Mouse (Mus musculus): ENCODE data around the gene Ppp1r1b. TPM values are rescaled to one million over a fixed set of nuclear protein-coding genes. Genes with fewer than 3 reads are reported as not detected.

Ppp1r1b gene
- polyA plus RNA-seq, 1 experiment, result not detected

DNA sequence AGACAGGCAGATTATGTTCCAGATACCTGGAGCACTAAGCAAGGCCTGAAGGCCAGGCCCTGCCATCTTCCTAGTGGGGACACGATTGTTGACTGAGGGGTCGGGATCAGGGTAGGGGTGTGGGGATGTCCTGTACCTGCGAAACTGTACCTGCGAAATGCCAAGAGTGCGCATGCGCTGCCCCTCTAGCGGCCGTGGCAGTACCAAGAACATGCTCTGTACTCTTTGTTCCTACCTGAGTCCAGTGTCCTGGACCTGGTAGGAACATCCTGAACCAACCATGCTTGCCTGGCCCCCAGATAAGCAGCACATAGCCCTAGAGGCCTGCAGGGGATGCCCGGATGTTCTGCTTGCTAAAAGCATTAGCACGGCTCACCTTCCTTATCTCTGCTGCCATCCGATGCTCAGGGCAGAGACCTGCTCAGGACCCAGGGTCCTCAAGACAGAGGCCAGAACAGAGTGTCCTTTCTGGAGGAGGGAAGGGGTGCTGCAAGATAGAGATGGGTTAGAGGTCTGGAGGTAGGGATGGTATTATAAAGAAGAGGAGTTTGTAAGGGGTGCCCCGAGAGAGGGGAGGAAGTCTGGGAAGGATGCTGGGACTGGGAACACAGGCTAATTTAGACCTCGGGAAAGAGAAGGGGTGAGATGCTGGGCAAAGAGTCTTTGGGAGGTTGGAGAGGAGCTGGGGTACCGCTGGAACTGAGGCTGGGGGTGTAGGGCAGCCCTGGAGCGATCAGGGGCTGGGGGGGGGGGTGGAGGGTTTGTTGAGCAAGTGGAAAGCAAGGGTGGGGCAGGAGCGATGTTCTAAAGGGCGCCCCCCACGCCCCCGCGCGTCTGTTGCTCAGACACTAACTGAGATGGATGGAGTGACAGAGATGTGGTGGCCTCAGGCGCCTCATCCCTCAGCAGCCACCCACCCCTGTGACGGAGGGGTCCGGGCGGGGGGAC lies 37.7 kb downstream of the Ppp1r1b start, which contains the start of gene Pnmt:
Pnmt (plus strand) TSS at position 813 of the 948 bp plus-strand sequence.
- Histone ChIP-seq H3K36me3 (ENCODE audit: control insufficient read depth, insufficient read depth) (no peaks in the 10 kb centered on the region), H3K79me2 (ENCODE audit: control insufficient read depth, insufficient read depth) (no peaks in the 10 kb centered on the region), H3K27me3 (ENCODE audit: control insufficient read depth, insufficient read depth, insufficient read length) (peaks cover 19% of the 10 kb centered on the region), H3K4me3 (no peak within 1 kb of the TSS), H3ac (ENCODE audit: control insufficient read depth, insufficient read length) (no peak within 1 kb of the TSS), H3K4me2 (ENCODE audit: low read depth) (peak within 1 kb of the TSS; percentile 41)
- peak; percentile 39 for TF ChIP-seq POLR2A (IDR thresholded peaks at IDR 0.05; ENCODE audit: insufficient read length, low read depth)
- no peak for TF ChIP-seq SRF (IDR thresholded peaks at IDR 0.05; ENCODE audit: control insufficient read depth, insufficient read length, low read depth)
- peak; percentile 30 for TF ChIP-seq POLR2AphosphoS2 (IDR thresholded peaks at IDR 0.05; ENCODE audit: insufficient read length, low read depth)
- no peak for TF ChIP-seq REST (IDR thresholded peaks at IDR 0.05; ENCODE audit: insufficient read depth, insufficient read length)

- Histone ChIP-seq H3ac (ENCODE audit: control insufficient read depth, insufficient read length) (no peak overlapping the region), H3K79me2 (ENCODE audit: control insufficient read depth, insufficient read depth) (no peaks in the 10 kb centered on the region), H3K4me2 (ENCODE audit: low read depth) (no peak overlapping the region), H3K4me3 (no peak overlapping the region), H3K27me3 (ENCODE audit: control insufficient read depth, insufficient read depth, insufficient read length) (peaks cover 19% of the 10 kb centered on the region), H3K36me3 (ENCODE audit: control insufficient read depth, insufficient read depth) (no peaks in the 10 kb centered on the region)
- TF ChIP-seq E2F4 (IDR thresholded peaks at IDR 0.05; ENCODE audit: insufficient read depth) (no peak), POLR2AphosphoS2 (IDR thresholded peaks at IDR 0.05; ENCODE audit: insufficient read length, low read depth) (no peak), CEBPB (IDR thresholded peaks at IDR 0.05; ENCODE audit: insufficient read depth, poor library complexity, severe bottlenecking) (no peak), POLR2A (IDR thresholded peaks at IDR 0.05; ENCODE audit: insufficient read length, low read depth) (no peak), USF1 (IDR thresholded peaks at IDR 0.05; ENCODE audit: low read depth) (no peak), MYOG (IDR thresholded peaks at IDR 0.05; ENCODE audit: control insufficient read depth in 1 of 3, insufficient read depth in 1 of 3, insufficient read length in 2 of 3, low read depth in 2 of 3) (no peak), MYOD1 (IDR thresholded peaks at IDR 0.05; ENCODE audit: control insufficient read depth in 1 of 3, insufficient read length in 2 of 3, low read depth in 2 of 3) (no peak), SRF (IDR thresholded peaks at IDR 0.05; ENCODE audit: control insufficient read depth, insufficient read length, low read depth) (no peak), TCF12 (IDR thresholded peaks at IDR 0.05; ENCODE audit: insufficient read depth, poor library complexity, severe bottlenecking) (no peak), MAX (IDR thresholded peaks at IDR 0.05; ENCODE audit: low read depth) (no peak), REST (IDR thresholded peaks at IDR 0.05; ENCODE audit: insufficient read depth, insufficient read length) (no peak), TCF3 (IDR thresholded peaks at IDR 0.05; ENCODE audit: insufficient read length, low read depth) (no peak)
These were observed 38.4 kb downstream of the Ppp1r1b start for GRCm38 (mm10) chr11:98386596-98386995.

GRCm38 (mm10) chr11:98387056-98387577 lies 38.9 kb downstream of the Ppp1r1b start:
- no peaks in the 10 kb centered on the region for H3K79me2 ChIP-seq (ENCODE audit: control insufficient read depth, insufficient read depth)
- H3K4me2 ChIP-seq (ENCODE audit: low read depth), result no peak overlapping the region
- H3ac ChIP-seq (ENCODE audit: control insufficient read depth, insufficient read length), result no peak overlapping the region
- H3K27me3 ChIP-seq (ENCODE audit: control insufficient read depth, insufficient read depth, insufficient read length), result peaks cover 19% of the 10 kb centered on the region
- TF ChIP-seq CEBPB (IDR thresholded peaks at IDR 0.05; ENCODE audit: insufficient read depth, poor library complexity, severe bottlenecking) (no peak), USF1 (IDR thresholded peaks at IDR 0.05; ENCODE audit: low read depth) (no peak), MAX (IDR thresholded peaks at IDR 0.05; ENCODE audit: low read depth) (no peak), TCF12 (IDR thresholded peaks at IDR 0.05; ENCODE audit: insufficient read depth, poor library complexity, severe bottlenecking) (no peak), SRF (IDR thresholded peaks at IDR 0.05; ENCODE audit: control insufficient read depth, insufficient read length, low read depth) (no peak), TCF3 (IDR thresholded peaks at IDR 0.05; ENCODE audit: insufficient read length, low read depth) (no peak), POLR2AphosphoS2 (IDR thresholded peaks at IDR 0.05; ENCODE audit: insufficient read length, low read depth) (no peak)
- no peaks in the 10 kb centered on the region for H3K36me3 ChIP-seq (ENCODE audit: control insufficient read depth, insufficient read depth)
- H3K4me3 ChIP-seq, result no peak overlapping the region

DNA sequence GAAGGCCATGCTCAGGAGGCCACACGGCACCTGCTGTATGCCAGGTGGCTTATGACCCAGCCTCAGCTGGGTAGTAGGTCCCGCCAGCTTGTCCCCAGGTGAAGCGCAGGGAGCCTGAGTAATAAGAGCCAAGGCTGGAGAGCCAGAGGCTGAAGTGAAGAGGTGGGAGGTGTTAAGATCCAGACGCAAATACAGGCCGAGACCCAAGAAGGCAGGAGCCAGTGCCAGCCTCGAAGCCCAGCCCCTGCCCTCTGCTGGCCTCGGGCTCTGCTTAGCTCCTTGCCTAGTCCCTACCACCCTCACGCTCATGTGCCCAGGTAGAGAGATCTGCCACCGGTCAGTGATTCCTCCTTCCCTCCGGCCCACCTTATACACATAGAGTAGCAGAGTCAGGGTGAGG lies 40.1 kb downstream of the Ppp1r1b start:
- TF ChIP-seq E2F4 (IDR thresholded peaks at IDR 0.05; ENCODE audit: insufficient read depth) (no peak), MYOD1 (IDR thresholded peaks at IDR 0.05; ENCODE audit: control insufficient read depth in 1 of 3, insufficient read length in 2 of 3, low read depth in 2 of 3) (peak in 1 of 3 experiments; percentile 1)
- H3K79me2 ChIP-seq (ENCODE audit: control insufficient read depth, insufficient read depth), result no peaks in the 10 kb centered on the region
- no peak overlapping the region for H3K4me3 ChIP-seq
- no peak overlapping the region for H3ac ChIP-seq (ENCODE audit: control insufficient read depth, insufficient read length)
- no peak overlapping the region for H3K4me2 ChIP-seq (ENCODE audit: low read depth)
- H3K27me3 ChIP-seq (ENCODE audit: control insufficient read depth, insufficient read depth, insufficient read length), result peaks cover 19% of the 10 kb centered on the region
- H3K36me3 ChIP-seq (ENCODE audit: control insufficient read depth, insufficient read depth), result no peaks in the 10 kb centered on the region

DNA sequence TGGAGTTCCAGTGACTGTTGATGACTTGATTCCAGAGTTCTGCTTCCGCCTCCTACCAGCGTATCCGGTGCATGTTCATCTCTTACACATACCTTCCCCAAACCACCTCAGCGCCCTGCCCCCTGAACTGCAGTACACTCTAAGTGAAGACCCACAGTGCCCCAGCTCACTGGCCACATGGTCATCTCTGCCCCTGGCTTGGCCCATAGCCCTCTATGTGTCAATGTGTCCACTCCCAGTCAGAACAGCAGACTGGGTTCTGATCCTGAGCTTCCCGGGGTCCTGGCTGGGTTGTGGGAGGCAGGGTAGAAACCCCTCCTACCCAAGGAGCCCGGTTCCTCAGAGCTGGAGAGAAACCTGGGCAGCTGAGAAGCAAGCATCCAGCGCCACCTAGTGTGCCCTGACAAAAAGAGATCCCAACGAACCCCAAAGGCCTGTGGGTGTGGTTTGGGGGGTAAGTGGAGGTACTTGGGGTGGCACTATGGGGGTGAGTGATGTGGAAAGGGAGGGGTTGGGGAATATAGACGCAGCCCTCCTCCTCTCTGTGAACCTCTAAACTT lies 41.1 kb downstream of the Ppp1r1b start:
- Histone ChIP-seq H3K4me2 (ENCODE audit: low read depth) (no peak overlapping the region), H3K36me3 (ENCODE audit: control insufficient read depth, insufficient read depth) (no peaks in the 10 kb centered on the region), H3K27me3 (ENCODE audit: control insufficient read depth, insufficient read depth, insufficient read length) (peaks cover 19% of the 10 kb centered on the region), H3K4me3 (no peak overlapping the region), H3ac (ENCODE audit: control insufficient read depth, insufficient read length) (no peak overlapping the region), H3K79me2 (ENCODE audit: control insufficient read depth, insufficient read depth) (no peaks in the 10 kb centered on the region)
- TF ChIP-seq TCF3 (IDR thresholded peaks at IDR 0.05; ENCODE audit: insufficient read length, low read depth) (no peak), CEBPB (IDR thresholded peaks at IDR 0.05; ENCODE audit: insufficient read depth, poor library complexity, severe bottlenecking) (no peak), MYOD1 (IDR thresholded peaks at IDR 0.05; ENCODE audit: control insufficient read depth in 1 of 3, insufficient read length in 2 of 3, low read depth in 2 of 3) (no peak), E2F4 (IDR thresholded peaks at IDR 0.05; ENCODE audit: insufficient read depth) (no peak), SRF (IDR thresholded peaks at IDR 0.05; ENCODE audit: control insufficient read depth, insufficient read length, low read depth) (no peak), MYOG (IDR thresholded peaks at IDR 0.05; ENCODE audit: control insufficient read depth in 1 of 3, insufficient read depth in 1 of 3, insufficient read length in 2 of 3, low read depth in 2 of 3) (no peak), USF1 (IDR thresholded peaks at IDR 0.05; ENCODE audit: low read depth) (no peak), POLR2A (IDR thresholded peaks at IDR 0.05; ENCODE audit: insufficient read length, low read depth) (no peak), POLR2AphosphoS2 (IDR thresholded peaks at IDR 0.05; ENCODE audit: insufficient read length, low read depth) (no peak), REST (IDR thresholded peaks at IDR 0.05; ENCODE audit: insufficient read depth, insufficient read length) (no peak), TCF12 (IDR thresholded peaks at IDR 0.05; ENCODE audit: insufficient read depth, poor library complexity, severe bottlenecking) (no peak), MAX (IDR thresholded peaks at IDR 0.05; ENCODE audit: low read depth) (no peak)

All from myocyte (in vitro differentiated cells).